In the genomic region with DNA sequence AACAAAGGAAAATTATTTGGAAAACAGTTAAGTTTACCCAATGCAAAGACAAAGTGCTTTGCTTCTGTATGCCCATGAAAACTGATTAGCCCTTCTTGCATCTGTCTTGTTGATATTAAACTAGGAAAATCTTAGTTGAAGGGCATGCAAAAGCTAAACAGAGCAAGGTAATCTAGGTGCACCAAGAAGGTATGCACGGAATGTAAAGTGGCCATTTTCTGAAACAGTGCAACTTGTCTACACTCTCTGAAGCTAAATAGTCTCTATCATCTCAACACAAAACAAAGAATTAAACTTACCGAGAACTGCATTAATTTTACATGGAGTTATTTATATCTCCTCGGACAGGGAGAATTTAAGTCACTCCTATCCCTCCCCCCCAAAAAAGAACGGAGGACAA, we compare ENCODE assay signal across 8 mouse cellular contexts. TPM values are rescaled to one million over a fixed set of nuclear protein-coding genes. Genes with fewer than 3 reads are reported as not detected.
A peak's percentile ranks its signal among the peaks of the same experiment; 100 is the strongest.
DNase-seq lines count a peak whose midpoint lies in the region; ATAC-seq and TF ChIP-seq lines count a peak whose summit lies in the region.

No protein-coding gene starts in this region.

- H3K4me2 ChIP-seq in neural tube, embryonic 14.5 days (ENCODE audit: low read depth, low read length): peak overlapping the region; percentile 63

- DNase-seq in liver, adult 2 months (ENCODE audit: extremely low read depth, low read depth, low spot score): no peak
- no peak for DNase-seq in liver
- no peak for DNase-seq in limb, embryonic 10.5 days (ENCODE audit: low spot score)
- no peak for DNase-seq in retina, postnatal 1 day
- DNase-seq in gastrocnemius, adult 18-20 months (ENCODE audit: low spot score): no peak
- DNase-seq in left cerebral cortex, adult 8-10 months (ENCODE audit: low spot score in 2 of 2): no peak

- peak overlapping the region; percentile 46 for H3K4me3 ChIP-seq in liver, adult 2 months (ENCODE audit: insufficient read depth, low read depth, low read length)
- peak overlapping the region; percentile 85 for H3K4me3 ChIP-seq in embryonic fibroblast, embryonic 13.5 days (ENCODE audit: insufficient read depth, low read length)
- peak overlapping the region; percentile 58 for H3K4me3 ChIP-seq in limb, embryonic 10.5 days
- H3K4me3 ChIP-seq in neural tube, embryonic 14.5 days (ENCODE audit: low read depth, low read length): peak overlapping the region; percentile 54

- H3K79me2 ChIP-seq in liver, adult 2 months (ENCODE audit: control insufficient read depth, insufficient read depth, low read length): peaks cover 32% of the 10 kb centered on the region; the same call in 1 of the 2 replicates

- no peak for TF ChIP-seq CTCF in liver, adult 2 months (IDR thresholded peaks at IDR 0.05; ENCODE audit: low read depth, low read length)
- no peak for TF ChIP-seq CTCF in embryonic fibroblast, embryonic 13.5 days (IDR thresholded peaks at IDR 0.05; ENCODE audit: borderline replicate concordance, insufficient read depth, low read length)

- peak overlapping the region; percentile 96 for H3K27ac ChIP-seq in liver, adult 2 months (replicated peaks; ENCODE audit: insufficient read depth, low read depth, low read length)
- H3K27ac ChIP-seq in embryonic fibroblast, embryonic 13.5 days (ENCODE audit: insufficient read depth, low read length): no peak overlapping the region; the same call in 1 of the 2 replicates
- peak overlapping the region; percentile 91 for H3K27ac ChIP-seq in limb, embryonic 10.5 days
- peak overlapping the region; percentile 49; the same call in 1 of the 2 replicates for H3K27ac ChIP-seq in neural tube, embryonic 14.5 days (ENCODE audit: low read depth, low read length)

- no peaks in the 10 kb centered on the region for H3K36me3 ChIP-seq in liver, adult 2 months (ENCODE audit: control insufficient read depth, insufficient read depth, low read length)
- H3K36me3 ChIP-seq in limb, embryonic 10.5 days: peaks cover 7% of the 10 kb centered on the region; the same call in 1 of the 2 replicates
- H3K36me3 ChIP-seq in neural tube, embryonic 14.5 days (ENCODE audit: control insufficient read depth, insufficient read depth, low read length): no peaks in the 10 kb centered on the region

- WGBS in liver, adult 2 months: 5% methylated on average over 4 of the region's 4 CpGs
- WGBS in limb, embryonic 10.5 days: 35% methylated on average over 4 of the region's 4 CpGs
- 11% methylated on average over 4 of the region's 4 CpGs for WGBS in neural tube, embryonic 14.5 days

- H3K9me3 ChIP-seq in limb, embryonic 10.5 days (replicated peaks): no peaks in the 10 kb centered on the region
- H3K9me3 ChIP-seq in neural tube, embryonic 14.5 days (ENCODE audit: control insufficient read depth, low read length): no peaks in the 10 kb centered on the region

- H3K9ac ChIP-seq in liver, adult 2 months (ENCODE audit: low read depth, low read length): peak overlapping the region; percentile 91
- peak overlapping the region; percentile 61 for H3K9ac ChIP-seq in neural tube, embryonic 14.5 days (replicated peaks; ENCODE audit: low read depth, low read length)

- peak; percentile 24; the same call in 1 of the 2 replicates for ATAC-seq in neural tube, embryonic 14.5 days (ENCODE audit: low read depth)

- H3K27me3 ChIP-seq in liver, adult 2 months (ENCODE audit: control insufficient read depth, insufficient read depth, low read length): no peaks in the 10 kb centered on the region
- no peaks in the 10 kb centered on the region for H3K27me3 ChIP-seq in limb, embryonic 10.5 days (ENCODE audit: low read depth, poor library complexity, severe bottlenecking)
- H3K27me3 ChIP-seq in neural tube, embryonic 14.5 days (ENCODE audit: control insufficient read depth, insufficient read depth, low read length): no peaks in the 10 kb centered on the region

- TF ChIP-seq POLR2A in liver, adult 2 months (IDR thresholded peaks at IDR 0.05; ENCODE audit: extremely low read depth, insufficient read depth, low read length): no peak
- no peak for TF ChIP-seq POLR2A in embryonic fibroblast, embryonic 13.5 days (IDR thresholded peaks at IDR 0.05; ENCODE audit: low read depth, low read length)

- peaks cover 29% of the 10 kb centered on the region for H3K4me1 ChIP-seq in liver, adult 2 months (ENCODE audit: control insufficient read depth, insufficient read depth, low read length)
- H3K4me1 ChIP-seq in embryonic fibroblast, embryonic 13.5 days (ENCODE audit: control insufficient read depth, insufficient read depth, low read length): no peaks in the 10 kb centered on the region; the same call in 1 of the 2 replicates
- H3K4me1 ChIP-seq in limb, embryonic 10.5 days: peaks cover 44% of the 10 kb centered on the region
- H3K4me1 ChIP-seq in neural tube, embryonic 14.5 days (ENCODE audit: control insufficient read depth, insufficient read depth, low read length): peaks cover 30% of the 10 kb centered on the region

RNA-seq across cellular contexts. Expression of gene Nfyc, which starts 16.2 kb away (rescaled TPM):
- 21.5 and 25.2 TPM in 2 replicates for total RNA-seq in liver, adult 2 months (2014; rRNA removed)
- 70.3 and 73.6 TPM in 2 replicates for polyA plus RNA-seq in liver, adult 2 months (2012; rRNA removed)
- polyA plus RNA-seq in embryonic fibroblast, embryonic 13.5 days (2011; ENCODE audit: insufficient read length, low read depth, missing spikeins): 30.4 and 36.4 TPM in 2 replicates
- 129 TPM in 2 replicates for polyA plus RNA-seq in limb, embryonic 10.5 days (2016; fragmentation: Nextera tagmentation; extraction: Ambion mirVana)
- 99.3 and 106 TPM in 2 replicates for polyA plus RNA-seq in neural tube, embryonic 14.5 days (2014; fragmentation: Nextera tagmentation; extraction: Ambion mirVana)
- total RNA-seq in gastrocnemius, adult 18-20 months (2021): 10 to 100 TPM; 35.5 to 38.0 TPM
- total RNA-seq in left cerebral cortex, adult 8-10 months (2022): 10 to 100 TPM; 42.4 to 48.9 (median 47.9) TPM

RNA-seq across cellular contexts. Expression of gene Rims3, which starts 39.5 kb away (rescaled TPM):
- 0.65 and 1.0 TPM in 2 replicates for total RNA-seq in liver, adult 2 months (2014; rRNA removed)
- polyA plus RNA-seq in liver, adult 2 months (2012; rRNA removed): 0.40 and 0.65 TPM in 2 replicates
- polyA plus RNA-seq in embryonic fibroblast, embryonic 13.5 days (2011; ENCODE audit: insufficient read length, low read depth, missing spikeins): not detected in 2 replicates
- 0.24 and 0.39 TPM in 2 replicates for polyA plus RNA-seq in limb, embryonic 10.5 days (2016; fragmentation: Nextera tagmentation; extraction: Ambion mirVana)
- polyA plus RNA-seq in neural tube, embryonic 14.5 days (2014; fragmentation: Nextera tagmentation; extraction: Ambion mirVana): 18.8 and 24.0 TPM in 2 replicates
- under 1 TPM in 1 of 2 experiments, not detected in 1; 0.05 TPM for total RNA-seq in gastrocnemius, adult 18-20 months (2021)
- 100 to 1,000 TPM; 137 to 160 (median 147) TPM for total RNA-seq in left cerebral cortex, adult 8-10 months (2022)

Comparison
In these comparisons a context has a peak if more than half of its experiments do, and no peak if none do; other contexts are left out.
1. RNA of gene Rims3, which starts 39.5 kb away (polyA plus RNA-seq): 18.8 to 24.0 TPM in neural tube, embryonic 14.5 days; 0.40 to 0.65 TPM in liver, adult 2 months, 0.24 to 0.39 TPM in limb, embryonic 10.5 days and not detected in embryonic fibroblast, embryonic 13.5 days; every median in the first group is over 10 times any median in the second.
2. Peak in every context shown above with its lines, with median percentiles within 50 percentile points of each other: H3K4me3 ChIP-seq.